Mouse (Mus musculus) ovary, postnatal 36 days (tissue): Measurements from ENCODE around the gene Eya2.

Source experiments
- DNase-seq: peaks from one replicate; pipeline ENCODE4 v3.0.0; 2022; ENCODE audit warnings: low spot score, mixed read lengths

Eya2 gene

GRCm38 (mm10) chr2:165651031-165651430 is 56.2 kb downstream of the Eya2 start:
- DNase-seq, result no peak

DNA sequence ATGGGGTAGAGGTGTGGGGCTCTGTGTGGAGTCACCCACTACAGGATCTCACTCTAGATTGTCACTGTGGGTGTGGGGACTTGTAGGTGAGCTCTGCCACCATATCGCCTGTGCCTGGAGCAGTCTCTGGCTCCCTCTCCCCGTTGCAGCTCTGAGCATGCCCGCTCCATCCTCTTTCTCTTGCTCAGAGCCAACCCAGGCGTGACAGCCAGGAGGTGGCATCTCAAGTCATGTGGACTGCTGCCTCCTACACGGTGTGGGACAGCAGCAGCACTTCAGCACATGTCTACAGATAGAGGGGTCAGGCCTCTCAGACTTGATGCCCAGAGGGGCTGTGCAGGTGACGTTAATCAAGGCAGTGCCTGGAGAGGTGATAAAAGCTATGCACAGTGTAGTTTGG is 57.4 kb downstream of the Eya2 start:
- DNase-seq, result no peak

GRCm38 (mm10) chr2:165653001-165653921 is 58.4 kb downstream of the Eya2 start:
- DNase-seq, result no peak

DNA sequence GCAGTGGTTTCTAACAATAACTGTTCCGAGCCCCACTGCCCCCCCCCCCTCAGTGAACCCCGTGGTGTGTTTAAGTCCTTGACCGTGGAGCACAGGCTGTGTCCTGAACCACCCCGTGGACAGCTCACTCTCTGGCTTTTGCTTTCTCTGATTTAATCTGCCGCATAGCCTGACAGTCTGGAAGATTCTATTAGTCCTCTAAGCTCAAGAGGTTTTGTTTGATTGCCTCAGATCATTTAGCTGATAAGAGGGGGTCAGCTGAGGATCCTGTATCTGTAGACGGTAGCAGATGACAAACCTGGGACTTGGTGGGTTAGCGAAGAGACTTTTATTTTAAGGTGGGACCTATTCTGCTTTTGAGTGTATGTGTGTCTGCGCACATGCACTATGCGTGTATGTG is 59.3 kb downstream of the Eya2 start:
- DNase-seq, result no peak

DNA sequence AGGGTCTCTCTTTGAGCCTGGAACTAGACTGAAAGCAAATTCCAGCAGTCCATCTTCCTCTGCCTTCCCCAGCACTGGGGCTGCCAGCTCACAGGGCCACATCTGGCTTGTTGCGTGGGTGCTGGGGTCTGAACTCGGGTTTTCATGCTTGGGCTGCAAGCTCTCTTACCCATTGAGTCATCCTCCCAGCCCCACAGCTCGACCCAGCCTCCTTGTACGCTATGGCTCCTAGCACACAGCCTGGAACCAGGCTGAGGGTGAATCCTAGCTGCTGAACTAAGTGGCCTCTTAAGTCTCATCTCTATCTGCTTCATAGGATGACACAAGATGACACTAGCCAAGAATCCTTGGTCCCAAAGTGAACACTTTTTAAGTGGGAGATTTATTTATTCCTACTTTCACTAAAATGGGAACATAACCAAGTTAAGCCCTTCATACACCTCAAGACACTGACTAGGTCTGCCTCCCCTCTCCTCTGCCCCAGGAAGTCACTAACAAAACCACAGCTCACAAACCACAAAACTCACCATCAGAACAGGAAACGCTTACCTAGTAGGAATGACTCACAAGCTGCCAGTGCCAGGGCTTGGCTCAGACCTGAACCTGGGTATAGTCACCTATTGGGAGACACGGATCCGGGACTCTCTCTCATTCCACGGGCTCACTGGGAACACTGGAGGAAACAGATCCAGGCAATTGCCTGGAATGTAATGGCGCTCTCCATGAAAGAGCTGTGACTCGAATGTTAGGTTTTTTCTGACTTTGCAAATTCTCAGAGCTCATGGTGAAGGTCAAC is 60.1 kb downstream of the Eya2 start:
- DNase-seq, result no peak

GRCm38 (mm10) chr2:165656541-165656940 is 61.7 kb downstream of the Eya2 start:
- no peak for DNase-seq

DNA sequence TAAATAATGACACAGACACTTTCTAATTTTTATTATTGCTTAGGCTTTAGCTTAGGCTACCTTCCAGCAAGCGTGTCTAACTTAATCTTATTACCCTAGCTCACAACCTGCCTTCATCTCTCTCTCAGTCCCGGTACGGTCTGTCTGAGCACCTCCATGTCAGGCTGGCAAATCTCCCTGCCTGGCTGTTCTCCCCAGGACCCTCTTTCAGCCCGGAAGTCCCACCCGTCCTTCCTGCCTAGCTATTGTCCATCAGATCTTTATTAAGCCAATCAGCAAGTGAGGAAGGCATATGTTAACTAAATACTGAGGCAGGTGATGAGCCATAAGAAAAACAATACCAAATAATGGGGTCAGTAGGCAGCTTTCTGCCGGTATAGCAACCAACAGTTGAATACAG is 62.1 kb downstream of the Eya2 start:
- DNase-seq, result no peak

DNA sequence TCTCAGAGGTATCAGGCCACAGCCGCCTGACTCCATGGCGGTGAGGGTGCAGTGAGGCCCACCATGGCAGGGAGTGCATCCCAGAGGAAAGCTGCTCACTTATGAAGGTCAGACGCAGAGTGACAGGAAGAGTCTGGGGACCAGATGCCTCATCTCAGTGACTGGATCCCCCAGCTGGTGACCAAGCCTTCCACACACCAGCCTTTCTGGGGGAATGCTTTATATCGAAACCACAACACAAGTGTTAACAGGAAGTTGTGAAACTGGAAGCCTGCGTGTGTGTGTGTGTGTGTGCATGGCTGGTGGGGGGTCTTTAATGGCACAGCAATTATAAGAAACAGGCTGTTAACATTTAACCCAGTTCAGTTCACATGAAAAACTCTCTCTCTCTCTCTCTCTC is 64.7 kb downstream of the Eya2 start:
- no peak for DNase-seq

DNA sequence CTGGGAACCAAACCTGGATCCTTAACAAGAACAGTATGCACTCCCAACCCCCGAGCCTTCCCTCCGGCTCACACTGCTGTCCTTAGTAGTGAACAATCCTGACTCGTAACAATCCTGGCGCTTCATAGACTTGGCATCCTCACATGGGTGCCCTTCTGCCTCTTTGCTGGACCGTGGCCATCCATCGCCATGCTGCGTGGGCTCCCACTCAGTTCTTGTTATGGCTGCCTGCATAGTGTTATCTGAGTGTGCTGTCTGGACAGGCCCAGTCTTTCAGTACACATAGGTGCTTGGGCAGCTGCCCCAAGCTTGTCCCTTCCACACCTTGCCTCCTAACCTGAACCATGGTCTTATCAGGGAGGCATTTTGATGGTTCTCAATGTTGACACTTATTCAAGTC is 68.4 kb downstream of the Eya2 start:
- DNase-seq, result no peak

- DNase-seq, result no peak
These were observed 69.8 kb downstream of the Eya2 start for GRCm38 (mm10) chr2:165664648-165665047.

DNA sequence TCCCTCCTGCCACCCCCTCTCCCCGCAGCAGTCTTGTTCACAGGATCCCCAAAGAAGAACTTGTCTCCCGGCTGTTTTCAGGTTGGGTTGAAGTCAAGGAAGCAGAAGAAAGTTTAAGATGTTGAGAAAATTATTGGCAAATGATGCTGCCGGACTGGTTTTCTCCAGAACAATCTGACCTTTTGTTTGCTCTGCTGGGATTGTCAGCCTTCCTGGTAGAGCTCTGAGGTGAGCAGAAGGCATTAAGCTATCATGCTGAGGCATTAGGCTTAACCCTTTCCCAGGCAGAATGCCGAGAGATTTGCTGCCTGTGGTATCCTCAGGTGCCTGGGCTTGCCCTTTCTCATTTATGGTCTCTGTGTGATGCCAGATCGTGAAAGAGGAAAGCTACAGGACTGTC is 70.3 kb downstream of the Eya2 start:
- no peak for DNase-seq

- DNase-seq, result no peak
These were observed 72.3 kb downstream of the Eya2 start for GRCm38 (mm10) chr2:165667096-165667495.

DNA sequence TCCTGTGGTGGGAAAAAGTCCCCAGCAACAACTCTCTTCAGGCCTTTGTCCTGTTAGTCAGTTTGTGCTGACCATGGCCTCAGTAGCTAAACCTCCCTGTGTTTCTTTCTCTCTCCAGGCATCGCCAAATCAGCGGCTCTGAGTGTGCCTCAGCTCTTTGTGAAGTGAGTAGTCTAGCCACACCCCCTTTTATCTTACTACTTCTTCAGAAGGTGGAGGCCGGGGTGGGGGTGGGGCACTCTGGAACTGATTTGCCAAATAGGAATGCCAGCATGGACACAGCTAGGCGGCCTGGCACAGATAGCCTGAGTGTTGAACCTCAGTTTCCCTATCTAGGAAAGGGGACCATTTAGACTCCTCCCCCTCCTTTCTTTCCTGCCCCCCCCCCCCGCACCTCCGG is 87.9 kb downstream of the Eya2 start:
- no peak for DNase-seq

DNA sequence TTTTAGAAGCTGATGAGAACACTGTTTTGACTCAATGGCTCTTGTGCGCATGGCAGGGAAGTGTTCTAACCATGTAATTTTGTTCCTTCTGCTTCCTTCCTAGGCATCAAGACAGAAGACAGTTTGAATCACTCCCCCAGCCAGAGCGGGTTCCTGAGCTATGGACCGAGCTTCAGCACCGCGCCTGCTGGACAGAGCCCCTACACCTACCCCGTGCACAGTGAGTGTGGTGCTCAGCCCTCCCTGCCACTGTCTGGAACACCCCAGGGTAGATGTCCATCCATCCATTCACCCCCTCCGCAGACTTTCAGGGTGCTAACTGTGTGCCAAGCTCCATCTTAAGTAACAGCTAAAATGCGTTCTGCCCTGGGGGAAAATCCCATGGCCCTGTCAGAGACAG is 92.7 kb downstream of the Eya2 start:
- DNase-seq, result no peak

- no peak for DNase-seq
These were observed 94.1 kb downstream of the Eya2 start for GRCm38 (mm10) chr2:165688896-165689295.

DNA sequence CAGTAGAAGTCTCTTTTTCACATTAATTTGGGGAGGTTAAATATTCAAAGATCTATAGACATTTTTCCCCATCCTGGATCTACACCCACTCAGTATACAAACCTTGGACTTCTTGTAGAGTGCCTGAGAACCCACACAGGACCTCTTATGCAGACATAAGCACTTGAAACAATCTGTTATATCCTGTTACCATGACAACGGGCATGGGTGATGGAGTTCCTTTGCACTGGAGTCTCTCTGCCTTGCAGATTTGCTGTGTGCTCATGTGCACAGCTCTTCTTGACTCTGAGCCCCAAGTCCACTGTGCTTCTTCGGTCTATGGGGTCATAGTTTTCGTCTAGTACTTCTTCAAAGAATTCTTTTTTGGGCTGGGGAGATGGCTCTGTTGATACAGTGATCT is 96.2 kb downstream of the Eya2 start:
- DNase-seq, result no peak

DNA sequence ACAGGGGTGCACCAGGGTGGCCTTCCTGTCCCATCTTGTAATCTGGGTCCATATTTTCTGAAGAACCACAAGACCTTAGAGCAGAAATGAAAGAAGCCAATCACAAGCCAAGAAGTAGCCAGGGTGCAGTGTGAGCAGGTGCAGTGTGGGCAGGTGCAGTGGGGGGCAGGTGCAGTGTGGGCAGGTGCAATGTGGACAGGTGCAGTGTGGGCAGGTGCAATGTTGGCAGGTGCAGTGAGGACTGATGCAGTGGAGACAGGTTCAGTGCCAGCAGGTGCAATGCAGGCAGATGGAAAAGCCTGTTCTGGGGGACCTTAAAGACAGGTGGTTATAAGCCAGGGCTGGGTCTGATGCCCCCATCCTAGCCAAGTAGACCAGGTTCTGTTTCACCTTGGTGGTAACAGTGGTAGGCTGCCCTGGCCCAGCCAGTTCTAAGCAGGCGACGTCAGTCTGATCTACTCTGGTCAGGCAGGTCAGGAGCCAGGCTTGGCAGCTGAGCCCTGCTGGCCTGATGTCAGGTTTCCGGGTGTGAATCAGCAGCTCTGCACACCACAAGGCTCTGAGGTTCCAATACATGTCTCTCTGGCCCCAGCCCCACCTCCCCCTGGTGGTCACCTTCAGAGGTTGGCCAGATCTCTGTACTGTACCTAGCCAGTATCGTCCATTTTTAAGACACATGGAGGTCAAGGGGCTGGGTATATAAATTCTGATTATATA is 98.3 kb downstream of the Eya2 start:
- peak; percentile 59 for DNase-seq

DNA sequence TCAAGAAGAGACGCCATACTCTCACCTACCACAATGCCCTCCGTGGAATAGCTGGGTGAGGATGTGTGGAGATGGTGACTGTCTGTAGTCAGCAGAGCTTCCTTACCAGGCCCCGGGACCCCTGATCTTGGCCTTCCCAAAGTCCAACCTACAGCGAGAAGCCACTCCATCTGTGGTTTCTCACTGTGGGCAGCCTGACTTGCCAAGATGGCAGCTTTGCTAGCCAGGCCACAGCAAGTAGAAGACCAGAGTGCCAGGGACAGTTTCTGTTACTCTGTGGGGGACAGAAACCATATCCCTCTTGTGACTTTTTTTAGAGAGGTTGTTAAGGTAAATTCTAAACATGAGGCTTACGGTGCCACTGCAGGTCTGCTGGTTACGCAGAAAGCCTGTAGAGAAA is 99.9 kb downstream of the Eya2 start:
- no peak for DNase-seq

DNA sequence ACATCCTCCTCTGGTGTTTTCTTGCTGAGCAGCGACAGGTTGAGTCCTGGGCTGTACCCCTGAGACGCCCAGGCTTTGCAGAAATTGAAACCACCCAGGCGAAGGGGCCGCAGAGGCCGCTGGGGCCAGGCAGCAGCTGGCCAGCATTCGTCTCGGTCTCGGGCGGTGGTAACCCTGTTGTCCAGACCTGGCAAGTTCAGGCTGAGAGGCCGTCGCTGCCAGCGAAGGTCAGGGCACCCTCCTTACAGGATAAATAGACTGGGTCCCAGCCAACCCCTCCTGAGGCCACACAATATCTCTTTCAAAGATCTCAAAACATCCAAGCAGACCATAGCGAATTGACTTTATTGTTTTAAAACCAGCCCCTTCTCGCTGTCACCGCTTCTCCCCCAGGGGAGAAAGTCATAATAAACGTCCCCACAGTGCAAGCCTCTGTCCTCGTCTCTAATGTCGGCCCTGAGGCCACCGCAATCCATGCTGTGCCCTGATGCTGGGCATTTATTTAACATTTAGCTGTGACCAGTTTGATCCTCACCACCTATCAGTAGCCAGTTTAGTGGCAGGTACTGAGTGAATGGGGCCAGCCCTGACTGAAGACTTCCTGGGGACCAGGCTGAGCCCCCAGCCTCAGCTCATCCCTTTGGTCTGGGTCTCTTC is 105.5 kb downstream of the Eya2 start:
- peak; percentile 75 for DNase-seq

DNA sequence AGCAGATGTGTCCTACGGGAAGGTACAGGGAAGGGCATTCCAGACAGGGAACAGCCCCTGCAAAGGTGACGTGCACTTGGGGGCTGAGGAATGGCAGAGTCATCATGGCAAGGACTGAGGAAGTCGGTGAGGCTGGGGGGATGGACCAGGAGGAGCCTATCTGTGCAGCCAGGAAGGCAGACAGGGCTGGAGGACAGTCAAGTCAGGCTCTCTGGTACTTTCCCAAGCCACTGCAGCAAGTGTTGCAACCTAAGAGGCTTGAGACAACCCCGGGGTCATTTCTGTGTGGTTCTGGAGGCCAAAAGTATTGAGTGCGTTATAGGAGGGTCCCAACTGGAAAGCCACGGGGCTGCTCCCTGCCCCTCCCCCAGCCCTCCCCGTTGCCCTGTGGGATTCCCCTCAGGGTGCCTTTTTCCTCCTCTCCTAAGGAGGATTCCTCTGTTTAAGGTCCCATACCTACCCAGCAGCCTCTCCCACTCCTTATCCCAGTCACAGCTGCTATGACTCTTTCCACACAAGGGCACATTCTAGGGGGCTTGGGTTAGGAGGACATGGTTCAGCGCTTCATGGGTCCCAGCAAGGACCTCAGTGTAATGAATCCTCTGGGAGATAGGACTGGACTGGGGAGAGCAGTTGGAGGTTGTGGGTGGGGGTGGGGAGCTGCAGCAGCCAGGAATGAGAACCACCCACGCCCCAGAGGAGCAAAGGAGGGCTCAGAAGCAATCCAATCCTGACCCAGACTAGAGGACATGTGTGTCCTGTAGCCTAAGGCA is 108.4 kb downstream of the Eya2 start:
- no peak for DNase-seq

DNA sequence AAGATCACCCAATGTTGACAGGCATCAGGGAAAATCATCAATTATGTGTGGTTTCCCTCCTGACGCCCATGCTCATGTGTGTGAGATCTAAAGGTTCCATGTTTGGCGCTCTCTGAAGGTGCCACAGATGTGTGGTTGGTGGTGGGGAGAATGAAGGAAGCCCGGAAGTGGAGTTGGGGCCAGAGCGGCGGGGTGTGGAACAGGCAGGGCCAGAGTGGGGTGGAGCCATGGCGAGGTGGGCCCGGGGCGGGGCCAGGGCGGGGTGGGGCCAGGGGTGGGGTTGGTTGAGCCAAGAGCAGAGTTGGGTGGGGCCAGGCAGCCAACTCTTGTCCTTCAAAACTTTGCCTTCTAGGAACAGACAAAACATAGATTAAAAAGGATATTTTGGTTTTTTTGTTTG is 113.4 kb downstream of the Eya2 start:
- peak; percentile 36 for DNase-seq
